Mouse (Mus musculus): ENCODE measurements around the gene Gm10985. TPM values are rescaled to one million over a fixed set of nuclear protein-coding genes. Genes with fewer than 3 reads are reported as not detected.

Gm10985 gene
- polyA plus RNA-seq, 1 experiment, result not detected

Other genes starting within 250 kb of the Gm10985 start
- gene Frem2, start 187.7 kb upstream of the Gm10985 start, polyA plus RNA-seq (2012; rRNA removed), result 1.1 and 1.2 TPM in 2 replicates
- gene Ufm1, start 18.7 kb downstream of the Gm10985 start, polyA plus RNA-seq (2012; rRNA removed), result 42.5 and 43.0 TPM in 2 replicates

Data from frontal cortex, adult 2 months (tissue).